12 mouse cellular contexts compared by ENCODE assay signal in genomic region chr13:24306248-24306647, GRCm38 (mm10). TPM values are rescaled to one million over a fixed set of nuclear protein-coding genes. Genes with fewer than 3 reads are reported as not detected.
DNase-seq lines count a peak whose midpoint lies in the region; ATAC-seq and TF ChIP-seq lines count a peak whose summit lies in the region.
"Had no signal": no experiment of that assay in that cellular context is flagged by ENCODE, and none has a peak within 500 bp of the region (broad histone marks: within the 10 kb centered on the region; RNA-seq: fewer than 3 reads in every experiment).

No protein-coding gene starts in this region.

- H3K36me3 ChIP-seq in hindbrain, postnatal 0 days (ENCODE audit: insufficient read depth, low read length) = no peaks in the 10 kb centered on the region
- no peaks in the 10 kb centered on the region for H3K36me3 ChIP-seq in hindbrain, embryonic 10.5 days
- H3K36me3 ChIP-seq in lung, postnatal 0 days (ENCODE audit: insufficient read depth, low read length) = no peaks in the 10 kb centered on the region
- H3K36me3 ChIP-seq in MEL (ENCODE audit: control insufficient read depth in 1 of 2, insufficient read depth in 2 of 2, low read length in 2 of 2) = no peaks in the 10 kb centered on the region
- H3K36me3 ChIP-seq: forebrain, embryonic 12.5 days; intestine, embryonic 15.5 days; midbrain, embryonic 13.5 days had no signal

- H3K27me3 ChIP-seq in hindbrain, postnatal 0 days (ENCODE audit: insufficient read depth, low read length) = no peaks in the 10 kb centered on the region
- no peaks in the 10 kb centered on the region for H3K27me3 ChIP-seq in hindbrain, embryonic 10.5 days (ENCODE audit: insufficient read depth, poor library complexity, severe bottlenecking)
- H3K27me3 ChIP-seq in lung, postnatal 0 days (replicated peaks; ENCODE audit: insufficient read depth, low read length) = no peaks in the 10 kb centered on the region
- no peaks in the 10 kb centered on the region for H3K27me3 ChIP-seq in MEL (ENCODE audit: control insufficient read depth in 1 of 2, insufficient read depth in 2 of 2, low read length in 2 of 2)
- H3K27me3 ChIP-seq: forebrain, embryonic 12.5 days; intestine, embryonic 15.5 days; midbrain, embryonic 13.5 days had no signal

- peak; percentile 21 for TF ChIP-seq CTCF in hindbrain, postnatal 0 days (IDR thresholded peaks at IDR 0.05; ENCODE audit: low read depth)
- TF ChIP-seq CTCF in lung, postnatal 0 days (IDR thresholded peaks at IDR 0.05) = peak; percentile 45
- TF ChIP-seq CTCF in MEL (IDR thresholded peaks at IDR 0.05 in 2 of 3, conservative IDR thresholded peaks at IDR 0.05 in 1 of 3; ENCODE audit: control insufficient read depth in 1 of 3, insufficient read depth in 1 of 3, low read depth in 2 of 3, low read length in 3 of 3, poor library complexity in 1 of 3, severe bottlenecking in 1 of 3) = peak; percentile 21 to 43 (median 34); a peak in 4 of 6 replicates

- no peaks in the 10 kb centered on the region for H3K79me2 ChIP-seq in MEL (ENCODE audit: control insufficient read depth, insufficient read depth, low read length, poor library complexity)

- no peak overlapping the region for H3K4me3 ChIP-seq in hindbrain, postnatal 0 days (ENCODE audit: low read length)
- H3K4me3 ChIP-seq in hindbrain, embryonic 10.5 days = no peak overlapping the region
- H3K4me3 ChIP-seq in lung, postnatal 0 days (ENCODE audit: low read depth, low read length) = no peak overlapping the region
- H3K4me3 ChIP-seq in MEL (ENCODE audit: control insufficient read depth in 1 of 2, insufficient read depth in 1 of 2, low read depth in 2 of 2, low read length in 2 of 2) = no peak overlapping the region
- H3K4me3 ChIP-seq: forebrain, embryonic 12.5 days; intestine, embryonic 15.5 days; midbrain, embryonic 13.5 days had no signal

- no peaks in the 10 kb centered on the region for H3K4me1 ChIP-seq in hindbrain, postnatal 0 days (ENCODE audit: insufficient read depth, low read length)
- no peaks in the 10 kb centered on the region for H3K4me1 ChIP-seq in hindbrain, embryonic 10.5 days (replicated peaks)
- no peaks in the 10 kb centered on the region for H3K4me1 ChIP-seq in lung, postnatal 0 days (ENCODE audit: insufficient read depth, low read depth, low read length)
- H3K4me1 ChIP-seq in MEL (ENCODE audit: control insufficient read depth in 1 of 2, insufficient read depth in 2 of 2, low read length in 2 of 2) = no peaks in the 10 kb centered on the region
- H3K4me1 ChIP-seq: forebrain, embryonic 12.5 days; intestine, embryonic 15.5 days; midbrain, embryonic 13.5 days had no signal

- TF ChIP-seq POLR2A in MEL (IDR thresholded peaks at IDR 0.05; ENCODE audit: control insufficient read depth in 1 of 2, insufficient read depth in 1 of 2, low read depth in 1 of 2, low read length in 2 of 2, poor library complexity in 1 of 2) = no peak

- WGBS in hindbrain, postnatal 0 days = 45% methylated on average over 4 of the region's 4 CpGs
- 54% methylated on average over 4 of the region's 4 CpGs for WGBS in hindbrain, embryonic 10.5 days
- 40% methylated on average over 4 of the region's 4 CpGs for WGBS in lung, postnatal 0 days

- DNase-seq in hindbrain, postnatal 0 days (ENCODE audit: low spot score) = no peak
- no peak for DNase-seq in hindbrain, embryonic 10.5 days (ENCODE audit: low spot score)
- DNase-seq in lung, postnatal 0 days (ENCODE audit: low spot score) = no peak
- DNase-seq in lung, postnatal 10 days = no peak
- DNase-seq in MEL (ENCODE audit: low read depth, low spot score) = no peak
- peak; percentile 45 for DNase-seq in thymus, postnatal 0 days (ENCODE audit: low spot score)
- no peak for DNase-seq in gastrocnemius, postnatal 36 days
- DNase-seq: heart, postnatal 14 days had no signal

- no peak overlapping the region for H3K4me2 ChIP-seq in hindbrain, postnatal 0 days (ENCODE audit: low read depth, low read length)
- H3K4me2 ChIP-seq in lung, postnatal 0 days (replicated peaks; ENCODE audit: low read depth, low read length) = no peak overlapping the region
- H3K4me2 ChIP-seq: forebrain, embryonic 12.5 days; intestine, embryonic 15.5 days; midbrain, embryonic 13.5 days had no signal

- intact Hi-C loops in gastrocnemius, postnatal 36 days (cut with DNase I) = no loop called here

- no peak overlapping the region for H3K27ac ChIP-seq in hindbrain, postnatal 0 days
- H3K27ac ChIP-seq in hindbrain, embryonic 10.5 days = no peak overlapping the region
- H3K27ac ChIP-seq in lung, postnatal 0 days (ENCODE audit: low read length) = no peak overlapping the region
- H3K27ac ChIP-seq in MEL (ENCODE audit: control insufficient read depth, low read depth, low read length) = no peak overlapping the region
- H3K27ac ChIP-seq: forebrain, embryonic 12.5 days; intestine, embryonic 15.5 days; midbrain, embryonic 13.5 days had no signal

- peak; percentile 16 for TF ChIP-seq RAD21 in MEL (IDR thresholded peaks at IDR 0.05; ENCODE audit: low read depth, low read length)

- no peaks in the 10 kb centered on the region for H3K9me3 ChIP-seq in hindbrain, postnatal 0 days (ENCODE audit: low read length)
- no peaks in the 10 kb centered on the region for H3K9me3 ChIP-seq in hindbrain, embryonic 10.5 days
- no peaks in the 10 kb centered on the region for H3K9me3 ChIP-seq in lung, postnatal 0 days (ENCODE audit: low read length)
- H3K9me3 ChIP-seq in MEL (replicated peaks; ENCODE audit: insufficient read depth, low read length) = no peaks in the 10 kb centered on the region
- H3K9me3 ChIP-seq: forebrain, embryonic 12.5 days; intestine, embryonic 15.5 days; midbrain, embryonic 13.5 days had no signal

- no peak for ATAC-seq in hindbrain, postnatal 0 days
- no peak for ATAC-seq in lung, postnatal 0 days
- no peak for ATAC-seq in erythroblast, adult 5-6 weeks (replicated peaks; ENCODE audit: low FRiP score, poor library complexity, severe bottlenecking)
- ATAC-seq: intestine, embryonic 15.5 days; midbrain, embryonic 13.5 days had no signal

- no peak overlapping the region for H3K9ac ChIP-seq in hindbrain, postnatal 0 days (replicated peaks; ENCODE audit: low read length)
- H3K9ac ChIP-seq in lung, postnatal 0 days (replicated peaks; ENCODE audit: low read depth) = no peak overlapping the region
- H3K9ac ChIP-seq in MEL (ENCODE audit: control insufficient read depth, low read depth, low read length, poor library complexity, severe bottlenecking) = no peak overlapping the region
- H3K9ac ChIP-seq: forebrain, embryonic 12.5 days; intestine, embryonic 15.5 days; midbrain, embryonic 13.5 days had no signal

- no peak for TF ChIP-seq EP300 in lung, postnatal 0 days (IDR thresholded peaks at IDR 0.05)
- TF ChIP-seq EP300 in MEL (IDR thresholded peaks at IDR 0.05; ENCODE audit: low read depth in 1 of 2, low read length in 2 of 2) = no peak

TF ChIP-seq in MEL, 35 proteins besides CTCF, POLR2A, EP300 and RAD21:
- TF ChIP-seq SMC3 (IDR thresholded peaks at IDR 0.05; ENCODE audit: low read depth, low read length) (peak; percentile 39), GATA1 (IDR thresholded peaks at IDR 0.05; ENCODE audit: low read depth, low read length) (no peak), GABPA (IDR thresholded peaks at IDR 0.05; ENCODE audit: low read depth, low read length) (no peak), USF1 (IDR thresholded peaks at IDR 0.05; ENCODE audit: low read depth, low read length) (no peak)
TF ChIP-seq in MEL: peak in this region for 1.

RNA-seq across cellular contexts. Expression of gene Cmah, which starts 21.0 kb away (rescaled TPM):
- under 0.01 and 0.25 TPM in 2 replicates for total RNA-seq in hindbrain, postnatal 0 days (2014; rRNA removed)
- 0.08 and 0.16 TPM in 2 replicates for polyA plus RNA-seq in hindbrain, postnatal 0 days (2015; fragmentation: Nextera tagmentation; extraction: Ambion mirVana)
- 0.17 and 0.54 TPM in 2 replicates for polyA plus RNA-seq in hindbrain, embryonic 10.5 days (2016; fragmentation: Nextera tagmentation; extraction: Ambion mirVana)
- 0.61 and 0.74 TPM in 2 replicates for polyA plus RNA-seq in lung, postnatal 0 days (2015; fragmentation: Nextera tagmentation; extraction: Ambion mirVana)
- total RNA-seq in MEL (2012; rRNA removed) = 2.2 and 2.3 TPM in 2 replicates
- 1 to 10 TPM in 1 of 2 experiments, not detected in 1; 1.4 TPM for polyA plus RNA-seq in MEL (2012; ENCODE audit: insufficient read depth in 1 of 2, insufficient read length in 2 of 2, low read depth in 1 of 2, low replicate concordance in 2 of 2, missing spikeins in 1 of 2)
- 18.5 and 32.8 TPM in 2 replicates for polyA plus RNA-seq in thymus, postnatal 0 days (2015; fragmentation: Nextera tagmentation; extraction: Ambion mirVana)
- total RNA-seq in gastrocnemius, postnatal 36 days (2021) = 1 to 10 TPM; 1.5 to 2.3 TPM
- total RNA-seq in erythroblast, adult 5-6 weeks (2015; ENCODE audit: low replicate concordance) = 2.1 and 2.3 TPM in 2 replicates
- total RNA-seq in erythroblast, adult 5-6 weeks (2017; ENCODE audit: low replicate concordance) = 0.85 and 2.1 TPM in 2 replicates

RNA-seq across cellular contexts. Expression of gene Carmil1, which starts 25.7 kb away (rescaled TPM):
- 49.8 and 50.9 TPM in 2 replicates for total RNA-seq in hindbrain, postnatal 0 days (2014; rRNA removed)
- polyA plus RNA-seq in hindbrain, postnatal 0 days (2015; fragmentation: Nextera tagmentation; extraction: Ambion mirVana) = 39.3 and 43.4 TPM in 2 replicates
- 20.0 and 21.7 TPM in 2 replicates for polyA plus RNA-seq in hindbrain, embryonic 10.5 days (2016; fragmentation: Nextera tagmentation; extraction: Ambion mirVana)
- polyA plus RNA-seq in lung, postnatal 0 days (2015; fragmentation: Nextera tagmentation; extraction: Ambion mirVana) = 46.1 and 47.5 TPM in 2 replicates
- total RNA-seq in MEL (2012; rRNA removed) = 0.07 and 0.15 TPM in 2 replicates
- polyA plus RNA-seq in MEL (2012; ENCODE audit: insufficient read depth in 1 of 2, insufficient read length in 2 of 2, low read depth in 1 of 2, low replicate concordance in 2 of 2, missing spikeins in 1 of 2) = 1 to 10 TPM in 1 of 2 experiments, not detected in 1; 1.2 TPM
- 7.7 and 8.3 TPM in 2 replicates for polyA plus RNA-seq in thymus, postnatal 0 days (2015; fragmentation: Nextera tagmentation; extraction: Ambion mirVana)
- total RNA-seq in gastrocnemius, postnatal 36 days (2021) = 1 to 10 TPM; 1.5 to 2.8 TPM
- 1.3 TPM in 1 of 2 replicates, not detected in the other for total RNA-seq in erythroblast, adult 5-6 weeks (2015; ENCODE audit: low replicate concordance)
- total RNA-seq in erythroblast, adult 5-6 weeks (2017; ENCODE audit: low replicate concordance) = 0.34 and 2.0 TPM in 2 replicates
